Mouse (Mus musculus): ENCODE results near the gene Prx.

DNA sequence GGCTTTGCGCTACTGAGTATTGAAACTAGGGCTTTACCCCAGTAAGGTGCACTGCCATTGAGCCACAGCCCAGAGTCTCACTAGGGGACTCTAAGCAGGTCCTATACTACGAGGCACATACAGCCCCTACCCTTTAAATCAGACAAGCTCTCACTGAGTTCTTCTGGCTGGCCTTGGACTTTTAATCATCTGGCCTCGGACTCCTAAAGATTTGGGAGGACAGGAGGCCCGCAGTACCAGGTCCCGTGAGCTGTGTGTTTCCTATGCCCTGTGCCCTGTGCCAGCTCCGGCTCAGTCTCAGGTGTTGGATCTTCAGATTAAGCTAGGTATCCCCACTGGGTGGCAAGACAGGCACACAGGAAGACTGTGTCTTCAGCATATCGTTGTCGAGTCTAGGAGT, 38.9 kb downstream of the Prx start:
- TF ChIP-seq CTCF (IDR thresholded peaks at IDR 0.05; ENCODE audit: low read depth, low read length) (no peak), EP300 (IDR thresholded peaks at IDR 0.05; ENCODE audit: insufficient read depth, low read depth, low read length) (no peak)

Data from ES-Bruce4 (cell line).